Mouse (Mus musculus): ENCODE measurements around the gene Glipr1l1. TPM values are rescaled to one million over a fixed set of nuclear protein-coding genes. Genes with fewer than 3 reads are reported as not detected.

Gene Glipr1l1
- polyA plus RNA-seq, 1 experiment from 2014 or later: not detected

Other genes with a start within 250 kb of the Glipr1l1 start
- 13.5 to 21.4 TPM (median 17.3 TPM) in 3 replicates for gene Krr1, start 87.5 kb upstream of the Glipr1l1 start, polyA plus RNA-seq (2018)
- 181 to 387 TPM (median 323 TPM) in 3 replicates for gene Glipr1, start 57.6 kb upstream of the Glipr1l1 start, polyA plus RNA-seq (2018)
- not detected in 3 replicates for gene Glipr1l2, start 23.2 kb downstream of the Glipr1l1 start, polyA plus RNA-seq (2018)
- gene Glipr1l3, start 100.1 kb downstream of the Glipr1l1 start, polyA plus RNA-seq (2018): not detected in 3 replicates
- gene Caps2, start 103.4 kb downstream of the Glipr1l1 start, polyA plus RNA-seq (2018): not detected in 3 replicates
- gene Kcnc2, start 210.9 kb downstream of the Glipr1l1 start, polyA plus RNA-seq (2018): not detected in 3 replicates